Mouse (Mus musculus): ENCODE measurements around the gene Tspan5. TPM values are rescaled to one million over a fixed set of nuclear protein-coding genes. Genes with fewer than 3 reads are reported as not detected.

Tspan5 gene
- polyA plus RNA-seq, 1 experiment from 2014 or later = 21.9 TPM

DNA sequence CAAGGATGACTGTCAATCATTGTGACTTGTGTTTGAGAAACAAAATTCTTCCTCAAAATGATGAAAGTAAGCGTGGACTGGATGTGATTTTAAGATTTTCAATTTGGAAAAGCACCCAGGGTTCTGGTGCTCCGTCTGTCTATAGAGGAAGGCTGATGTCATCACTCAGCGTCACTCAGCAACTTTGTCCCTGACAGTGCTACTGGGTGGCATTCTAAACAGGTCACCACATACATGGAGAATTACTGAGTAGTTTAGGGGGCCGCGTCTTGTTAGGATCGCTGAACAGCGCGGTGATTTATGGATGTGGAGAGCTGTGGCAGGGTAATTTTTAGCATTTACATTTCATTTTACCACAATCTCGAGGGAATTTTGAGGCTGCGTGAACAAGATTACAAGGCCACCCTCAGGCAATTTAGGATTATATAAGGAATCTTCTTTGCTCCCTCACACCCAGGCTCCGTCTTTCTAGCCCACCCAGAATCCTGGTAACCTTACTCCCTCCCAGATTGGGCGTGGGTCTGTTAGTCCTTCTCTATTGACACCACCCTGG is 26.6 kb downstream of the Tspan5 start:
- Histone ChIP-seq H3K4me3 (ENCODE audit: low read depth, low read length) (no peak overlapping the region), H3K9ac (ENCODE audit: low read length) (no peak overlapping the region), H3K4me1 (replicated peaks; ENCODE audit: control insufficient read depth, insufficient read depth) (no peaks in the 10 kb centered on the region), H3K27ac (replicated peaks) (no peak overlapping the region), H3K36me3 (ENCODE audit: control insufficient read depth, insufficient read depth, low read length) (no peaks in the 10 kb centered on the region), H3K4me2 (replicated peaks; ENCODE audit: low read depth) (no peak overlapping the region), H3K9me3 (ENCODE audit: control insufficient read depth, low read length) (no peaks in the 10 kb centered on the region), H3K27me3 (ENCODE audit: control insufficient read depth, insufficient read depth, low read length) (no peaks in the 10 kb centered on the region)
- DNase-seq (ENCODE audit: low spot score) = no peak
- TF ChIP-seq CTCF (IDR thresholded peaks at IDR 0.05; ENCODE audit: low read depth) = no peak
- TF ChIP-seq EP300 (optimal IDR thresholded peaks at IDR 0.05) = no peak
- WGBS = 62% methylated on average over 12 of the region's 12 CpGs
- ATAC-seq (ENCODE audit: low FRiP score, low TSS enrichment) = no peak

DNA sequence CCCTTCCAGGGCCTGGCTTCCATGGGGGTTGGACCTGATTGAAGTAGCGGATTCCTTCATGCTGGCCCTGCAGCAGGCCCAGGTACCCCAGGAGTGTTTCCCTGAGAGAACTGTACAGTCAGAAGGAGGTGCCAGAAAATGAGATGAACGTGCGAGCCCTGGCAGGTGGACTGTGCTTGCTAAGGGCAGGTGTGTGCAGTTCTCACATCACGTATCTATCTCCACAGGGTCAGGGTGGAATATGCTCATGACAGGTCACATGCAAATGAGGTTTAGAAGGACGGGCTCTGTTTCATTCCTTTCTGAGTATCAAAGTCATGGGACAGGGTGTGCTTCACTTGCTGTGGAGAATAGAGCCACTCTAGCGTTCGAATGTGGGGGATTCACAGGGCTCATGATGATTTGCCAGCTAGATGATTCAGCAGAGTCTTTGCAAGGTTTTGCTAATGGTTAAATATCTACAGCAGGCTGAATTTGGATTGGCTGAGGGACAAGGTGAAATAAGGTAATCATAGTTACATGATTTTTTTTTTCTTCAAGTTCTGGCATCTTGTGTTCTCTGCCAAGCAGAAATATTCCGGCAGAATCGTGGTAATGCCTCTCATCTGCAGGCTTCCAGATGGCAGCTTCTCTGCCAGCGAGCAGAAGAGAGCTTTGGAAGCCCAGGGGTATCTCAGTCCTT is 28.8 kb downstream of the Tspan5 start:
- H3K9ac ChIP-seq (ENCODE audit: low read length) = no peak overlapping the region
- no peaks in the 10 kb centered on the region for H3K9me3 ChIP-seq (ENCODE audit: control insufficient read depth, low read length)
- H3K4me3 ChIP-seq (ENCODE audit: low read depth, low read length) = no peak overlapping the region
- WGBS = 70% methylated on average over 10 of the region's 10 CpGs
- ATAC-seq (ENCODE audit: low FRiP score, low TSS enrichment) (no peak), DNase-seq (ENCODE audit: low spot score) (no peak)
- TF ChIP-seq EP300 (optimal IDR thresholded peaks at IDR 0.05) (no peak), CTCF (IDR thresholded peaks at IDR 0.05; ENCODE audit: low read depth) (no peak)
- H3K4me1 ChIP-seq (replicated peaks; ENCODE audit: control insufficient read depth, insufficient read depth) = no peaks in the 10 kb centered on the region
- H3K36me3 ChIP-seq (ENCODE audit: control insufficient read depth, insufficient read depth, low read length) = no peaks in the 10 kb centered on the region
- H3K4me2 ChIP-seq (replicated peaks; ENCODE audit: low read depth) = no peak overlapping the region
- H3K27ac ChIP-seq (replicated peaks) = no peak overlapping the region
- H3K27me3 ChIP-seq (ENCODE audit: control insufficient read depth, insufficient read depth, low read length) = no peaks in the 10 kb centered on the region

DNA sequence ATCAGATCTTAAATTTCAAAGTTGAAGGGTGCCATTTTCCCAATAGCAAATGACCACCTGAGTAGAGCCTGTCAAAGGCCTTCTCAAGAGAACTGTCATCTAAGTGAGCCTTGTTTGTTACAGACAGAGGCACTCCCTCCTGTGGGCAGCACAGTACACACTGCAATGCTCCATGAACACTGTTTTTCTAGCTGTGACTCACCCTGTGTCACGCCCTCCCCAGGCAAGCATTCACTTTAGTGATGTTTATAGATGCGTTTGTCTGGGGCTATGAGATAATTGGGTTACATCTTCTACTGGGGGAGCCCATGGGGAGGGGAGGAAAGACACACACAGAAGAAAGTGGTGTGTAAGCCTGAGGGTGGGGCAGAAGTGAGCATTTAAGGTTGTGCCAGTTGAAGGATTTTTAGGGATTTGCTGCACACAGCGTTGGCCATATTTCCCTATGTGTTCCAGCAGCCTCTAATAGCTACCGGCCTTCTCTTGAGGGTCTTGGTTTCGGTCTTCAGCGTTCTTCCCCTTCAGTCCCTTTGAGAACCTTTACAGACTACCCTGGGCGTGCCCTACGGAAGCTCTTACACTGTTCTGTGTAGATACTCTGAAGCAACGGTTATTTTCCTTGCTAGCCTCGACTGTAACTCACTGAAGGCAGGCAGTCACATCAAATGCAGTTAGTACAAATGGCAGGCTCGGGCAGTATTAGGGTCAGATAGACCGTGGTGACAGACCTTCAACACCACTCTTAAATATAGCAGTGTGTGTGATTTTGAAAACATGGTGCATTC is 29.7 kb downstream of the Tspan5 start:
- no peak overlapping the region for H3K27ac ChIP-seq (replicated peaks)
- ATAC-seq (ENCODE audit: low FRiP score, low TSS enrichment) (peak; percentile 75), DNase-seq (ENCODE audit: low spot score) (peak; percentile 36)
- TF ChIP-seq CTCF (IDR thresholded peaks at IDR 0.05; ENCODE audit: low read depth) = peak; percentile 46
- no peak for TF ChIP-seq EP300 (optimal IDR thresholded peaks at IDR 0.05)
- H3K9ac ChIP-seq (ENCODE audit: low read length) = no peak overlapping the region
- WGBS = 71% methylated on average over 12 of the region's 12 CpGs
- no peaks in the 10 kb centered on the region for H3K4me1 ChIP-seq (replicated peaks; ENCODE audit: control insufficient read depth, insufficient read depth)
- no peak overlapping the region for H3K4me3 ChIP-seq (ENCODE audit: low read depth, low read length)
- no peaks in the 10 kb centered on the region for H3K36me3 ChIP-seq (ENCODE audit: control insufficient read depth, insufficient read depth, low read length)
- no peaks in the 10 kb centered on the region for H3K9me3 ChIP-seq (ENCODE audit: control insufficient read depth, low read length)
- no peak overlapping the region for H3K4me2 ChIP-seq (replicated peaks; ENCODE audit: low read depth)
- H3K27me3 ChIP-seq (ENCODE audit: control insufficient read depth, insufficient read depth, low read length) = no peaks in the 10 kb centered on the region

DNA sequence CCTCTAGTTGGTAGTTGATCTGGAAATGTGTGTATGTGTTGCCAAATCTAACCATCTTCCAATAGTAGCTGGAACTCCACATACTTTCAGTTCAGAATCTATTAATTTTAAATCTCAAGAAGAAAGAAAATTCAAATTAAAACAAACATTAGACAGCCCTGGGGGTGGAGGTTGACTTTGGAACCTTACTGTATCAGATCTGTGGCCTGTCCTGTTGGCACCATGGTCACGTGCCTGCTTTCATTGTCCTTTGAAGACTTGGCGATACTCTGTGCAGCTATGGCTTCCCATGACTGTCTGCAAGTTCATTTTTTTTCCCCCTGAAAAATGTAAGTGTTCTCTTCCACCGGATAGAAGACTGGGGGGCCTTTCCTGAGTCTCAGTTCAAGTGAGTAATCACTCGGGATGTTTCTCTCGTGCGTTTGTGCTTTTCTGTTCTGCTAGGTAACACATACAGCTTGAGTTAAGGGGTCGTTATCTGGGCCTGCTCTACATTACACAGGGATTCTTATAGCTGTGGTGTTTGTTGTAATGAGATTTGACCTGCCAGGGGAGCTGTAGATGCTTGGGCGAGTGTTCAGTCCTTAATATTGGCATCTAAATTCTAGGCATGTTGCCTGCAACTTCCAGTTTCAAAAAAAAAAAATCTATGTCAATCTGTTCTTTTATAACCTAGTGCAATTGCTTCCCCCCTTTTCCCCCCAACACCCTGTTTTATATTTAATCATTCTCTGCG is 32.0 kb downstream of the Tspan5 start:
- H3K27me3 ChIP-seq (ENCODE audit: control insufficient read depth, insufficient read depth, low read length) = no peaks in the 10 kb centered on the region
- no peak overlapping the region for H3K4me2 ChIP-seq (replicated peaks; ENCODE audit: low read depth)
- H3K36me3 ChIP-seq (ENCODE audit: control insufficient read depth, insufficient read depth, low read length) = no peaks in the 10 kb centered on the region
- WGBS = 40% methylated on average over 9 of the region's 9 CpGs
- no peak for DNase-seq (ENCODE audit: low spot score)
- no peaks in the 10 kb centered on the region for H3K4me1 ChIP-seq (replicated peaks; ENCODE audit: control insufficient read depth, insufficient read depth)
- no peaks in the 10 kb centered on the region for H3K9me3 ChIP-seq (ENCODE audit: control insufficient read depth, low read length)
- peak overlapping the region; percentile 56 for H3K27ac ChIP-seq (replicated peaks)
- no peak overlapping the region for H3K4me3 ChIP-seq (ENCODE audit: low read depth, low read length)
- no peak for ATAC-seq (ENCODE audit: low FRiP score, low TSS enrichment)
- TF ChIP-seq EP300 (optimal IDR thresholded peaks at IDR 0.05) = no peak
- TF ChIP-seq CTCF (IDR thresholded peaks at IDR 0.05; ENCODE audit: low read depth) = no peak
- no peak overlapping the region for H3K9ac ChIP-seq (ENCODE audit: low read length)

DNA sequence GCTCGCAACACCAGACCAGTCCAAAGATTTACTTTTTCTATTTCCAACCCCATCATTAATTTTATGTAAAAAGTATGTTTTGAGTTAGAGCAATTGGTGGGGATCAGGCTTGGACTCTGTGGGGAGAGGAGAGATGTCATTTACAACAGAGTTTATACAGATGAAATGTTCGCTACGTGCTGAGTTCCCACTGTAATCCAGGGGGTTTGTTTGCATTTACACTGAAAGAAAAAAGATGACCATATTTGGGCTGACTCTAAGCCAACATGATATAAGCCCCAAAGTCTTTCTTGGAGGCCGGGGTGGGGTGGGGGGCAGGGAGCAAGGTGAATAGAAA is 32.6 kb downstream of the Tspan5 start:
- Histone ChIP-seq H3K27ac (replicated peaks) (peak overlapping the region; percentile 56), H3K36me3 (ENCODE audit: control insufficient read depth, insufficient read depth, low read length) (no peaks in the 10 kb centered on the region), H3K27me3 (ENCODE audit: control insufficient read depth, insufficient read depth, low read length) (no peaks in the 10 kb centered on the region), H3K4me1 (replicated peaks; ENCODE audit: control insufficient read depth, insufficient read depth) (no peaks in the 10 kb centered on the region), H3K9me3 (ENCODE audit: control insufficient read depth, low read length) (no peaks in the 10 kb centered on the region), H3K4me2 (replicated peaks; ENCODE audit: low read depth) (no peak overlapping the region), H3K4me3 (ENCODE audit: low read depth, low read length) (no peak overlapping the region), H3K9ac (ENCODE audit: low read length) (no peak overlapping the region)
- DNase-seq (ENCODE audit: low spot score) (no peak), ATAC-seq (ENCODE audit: low FRiP score, low TSS enrichment) (peak; percentile 36; the same call in 1 of the 2 replicates)
- TF ChIP-seq EP300 (optimal IDR thresholded peaks at IDR 0.05) (no peak), CTCF (IDR thresholded peaks at IDR 0.05; ENCODE audit: low read depth) (no peak)
- 28% methylated on average over 4 of the region's 4 CpGs for WGBS
